Mouse (Mus musculus): Measurements from ENCODE around the gene Clec12b.
"Not testable (repeated sequence)": the region's sequence is repeated elsewhere in the genome, so short reads cannot be mapped to it uniquely, and the experiment has no call there.

Clec12b gene

GRCm38 (mm10) chr6:129369374-129370132 lies 16.1 kb downstream of the Clec12b start:
- DNase-seq (ENCODE audit: low read depth): no peak

- DNase-seq (ENCODE audit: low read depth): peak; percentile 78
These were observed 19.7 kb downstream of the Clec12b start for GRCm38 (mm10) chr6:129365959-129366359.

DNA sequence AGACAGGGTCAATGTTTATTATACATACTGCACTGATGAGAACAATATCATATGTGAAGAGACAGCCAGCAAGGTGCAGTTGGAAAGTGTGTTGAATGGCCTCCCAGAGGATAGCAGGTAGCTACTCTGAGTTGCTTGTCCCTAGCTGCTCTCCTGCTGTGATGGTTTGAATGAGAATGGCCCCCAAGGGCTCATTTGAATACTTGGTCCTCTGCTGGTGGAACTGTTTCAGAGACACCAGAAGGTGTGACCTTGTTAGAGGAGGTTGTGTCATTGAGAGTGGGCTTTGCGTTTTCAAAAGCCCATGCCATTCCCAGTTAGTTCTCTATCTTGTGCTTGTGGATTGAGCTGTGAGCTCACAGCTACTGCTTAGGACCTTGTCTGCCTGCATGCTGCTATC lies 21.7 kb downstream of the Clec12b start:
- DNase-seq (ENCODE audit: low read depth): no peak

GRCm38 (mm10) chr6:129359515-129359914 lies 26.2 kb downstream of the Clec12b start:
- no peak for DNase-seq (ENCODE audit: low read depth)

- no peak for DNase-seq (ENCODE audit: low read depth)
These were observed 29.2 kb downstream of the Clec12b start for GRCm38 (mm10) chr6:129356430-129356829.

DNA sequence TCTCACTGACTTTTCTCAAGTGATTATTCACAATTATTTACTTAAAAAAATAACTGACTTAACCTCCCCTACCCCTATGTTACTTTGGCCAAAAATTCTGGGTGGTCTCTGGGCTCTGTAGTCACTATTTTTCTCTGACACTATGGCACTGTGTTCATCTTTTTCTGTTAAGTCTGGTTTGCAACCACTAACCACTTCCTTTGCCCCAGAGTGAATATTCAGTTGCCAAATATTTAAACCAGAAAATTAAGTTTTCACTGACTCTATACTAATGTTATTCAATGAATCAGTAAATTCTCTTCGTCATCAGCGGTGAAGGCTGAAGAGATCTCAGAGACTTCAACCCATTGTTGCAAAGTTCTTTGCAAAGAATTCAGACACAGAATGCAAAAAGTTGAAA lies 29.9 kb downstream of the Clec12b start:
- DNase-seq (ENCODE audit: low read depth): no peak

DNA sequence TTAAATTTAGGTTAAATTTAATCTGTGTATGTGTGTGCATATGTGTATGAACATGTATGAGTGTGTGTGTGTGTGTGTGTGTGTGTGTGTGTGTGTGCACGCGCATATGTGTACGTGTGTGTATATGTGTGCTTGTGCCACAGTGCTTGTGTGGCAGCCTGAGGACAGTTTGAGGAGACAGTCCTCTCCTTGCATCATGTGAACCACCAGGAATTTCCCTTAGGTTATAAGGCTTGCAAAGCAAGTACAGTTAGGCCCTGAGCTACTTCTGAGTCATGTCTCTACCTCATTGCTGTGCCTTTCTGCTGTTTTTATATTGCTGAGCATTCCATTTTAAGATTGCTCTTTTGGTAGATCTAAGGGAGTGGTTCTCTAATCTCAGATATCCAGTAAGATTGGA lies 34.6 kb downstream of the Clec12b start:
- no peak for DNase-seq (ENCODE audit: low read depth)

DNA sequence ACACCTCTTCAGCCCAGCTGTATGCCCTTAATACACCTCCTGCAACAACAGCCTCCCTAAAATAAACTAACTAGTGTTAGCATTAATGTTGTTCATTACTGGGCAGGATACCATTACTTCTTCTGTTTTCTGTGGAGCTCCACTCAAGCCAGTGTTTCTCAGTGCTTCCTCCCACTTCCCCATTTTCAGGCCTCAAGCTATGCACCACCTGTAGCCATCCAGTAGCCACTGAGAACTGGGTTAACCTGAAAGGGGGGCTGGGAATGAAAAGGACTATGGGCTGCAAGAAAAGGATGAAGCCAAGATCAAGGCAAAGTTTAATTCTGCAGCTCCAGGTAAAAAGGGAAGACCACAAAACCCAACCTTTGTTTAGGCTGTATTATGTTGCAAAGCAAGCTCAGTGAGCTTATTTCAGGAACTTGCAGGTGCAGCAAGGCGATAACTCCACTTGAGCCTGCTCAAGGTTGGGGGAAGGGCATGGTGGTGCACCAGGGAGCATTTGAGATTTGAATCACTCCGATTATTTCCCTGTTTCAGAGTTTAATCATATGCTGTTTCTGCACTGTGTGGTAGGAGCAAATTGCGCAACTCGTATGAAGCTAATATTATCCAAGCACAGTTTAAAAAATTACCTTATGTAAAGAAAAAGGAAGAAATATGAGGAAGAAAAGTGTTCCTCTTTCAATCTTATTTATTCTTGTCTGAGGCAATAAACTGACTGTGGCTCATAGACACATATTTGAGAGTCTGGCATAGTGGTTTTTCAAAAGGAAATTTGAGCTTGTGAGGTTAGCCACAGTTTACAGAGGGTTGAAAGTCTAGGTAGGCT lies 35.9 kb downstream of the Clec12b start:
- no peak for DNase-seq (ENCODE audit: low read depth)

DNA sequence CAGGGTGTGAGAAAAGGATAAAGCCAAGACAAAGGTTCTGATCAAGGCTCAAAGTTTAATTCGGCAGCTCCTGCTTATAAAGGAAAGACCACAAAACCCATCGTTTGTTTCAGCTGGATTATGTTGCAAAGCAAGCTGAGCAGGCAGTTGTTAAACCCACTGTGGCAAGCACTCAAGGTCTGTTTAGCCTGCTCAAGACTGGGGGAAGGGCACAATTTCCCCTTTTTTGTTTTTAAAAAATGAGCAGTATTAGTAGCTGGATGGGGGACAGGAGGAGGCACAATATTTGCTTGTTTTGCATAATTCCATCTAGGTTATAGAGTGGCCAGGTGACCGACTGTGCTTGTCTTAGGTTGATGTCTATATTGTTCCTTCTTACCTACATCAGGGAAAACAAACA lies 41.3 kb downstream of the Clec12b start:
- DNase-seq (ENCODE audit: low read depth): no peak

GRCm38 (mm10) chr6:129342391-129342790 lies 43.3 kb downstream of the Clec12b start, which contains the start of gene Clec12a:
Gene Clec12a, plus strand, starts transcription at chr6:129342691.
- not testable (repeated sequence) for DNase-seq (ENCODE audit: low read depth)

- no peak for DNase-seq (ENCODE audit: low read depth)
These were observed 47.9 kb downstream of the Clec12b start for GRCm38 (mm10) chr6:129337751-129338150.

DNA sequence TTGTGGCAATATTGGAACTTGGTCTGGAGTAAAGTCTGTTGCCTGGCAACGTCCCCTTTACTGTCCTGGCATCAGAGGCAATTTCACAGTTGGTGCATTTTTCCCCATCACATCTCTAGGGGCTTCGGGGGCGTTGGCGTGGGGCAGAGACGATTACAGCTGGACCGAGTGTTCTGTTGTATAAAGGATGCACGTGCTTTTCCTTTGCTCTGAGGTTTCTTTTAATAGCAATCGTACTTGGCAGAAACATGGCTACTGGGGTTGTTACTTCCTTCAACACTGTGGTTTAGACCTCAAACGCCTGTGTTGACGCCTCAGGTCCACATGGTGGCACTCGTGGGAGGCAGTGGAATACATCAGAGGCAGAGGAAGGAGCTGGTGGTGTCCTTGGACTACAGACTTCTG lies 52.0 kb downstream of the Clec12b start:
- DNase-seq (ENCODE audit: low read depth): peak; percentile 55

DNA sequence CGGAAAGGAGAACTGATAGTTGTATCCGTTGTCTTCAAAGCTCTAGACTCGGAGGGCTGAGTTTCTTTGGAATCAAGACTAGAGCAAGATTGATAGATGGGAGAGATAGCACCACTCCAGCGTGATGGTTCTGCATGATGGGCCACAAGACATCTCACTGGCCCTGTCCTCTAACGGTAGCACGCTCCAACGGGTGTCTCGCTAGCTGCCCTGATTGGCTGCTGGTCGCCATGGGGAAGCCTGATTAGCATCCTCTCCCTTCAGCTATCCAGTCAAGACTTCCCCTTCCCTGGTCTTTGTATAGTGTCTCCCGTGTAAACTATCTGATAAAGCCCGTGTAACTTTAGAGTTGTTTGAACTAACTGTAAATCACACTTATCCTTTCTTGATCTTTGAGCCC lies 54.1 kb downstream of the Clec12b start, which contains the start of gene 4922502D21Rik:
TSS of gene 4922502D21Rik (minus strand) at position 187 of the 400 bp plus-strand sequence.
- DNase-seq (ENCODE audit: low read depth): no peak

- DNase-seq (ENCODE audit: low read depth): peak; percentile 32
These were observed 59.0 kb downstream of the Clec12b start for GRCm38 (mm10) chr6:129326568-129327150.

DNA sequence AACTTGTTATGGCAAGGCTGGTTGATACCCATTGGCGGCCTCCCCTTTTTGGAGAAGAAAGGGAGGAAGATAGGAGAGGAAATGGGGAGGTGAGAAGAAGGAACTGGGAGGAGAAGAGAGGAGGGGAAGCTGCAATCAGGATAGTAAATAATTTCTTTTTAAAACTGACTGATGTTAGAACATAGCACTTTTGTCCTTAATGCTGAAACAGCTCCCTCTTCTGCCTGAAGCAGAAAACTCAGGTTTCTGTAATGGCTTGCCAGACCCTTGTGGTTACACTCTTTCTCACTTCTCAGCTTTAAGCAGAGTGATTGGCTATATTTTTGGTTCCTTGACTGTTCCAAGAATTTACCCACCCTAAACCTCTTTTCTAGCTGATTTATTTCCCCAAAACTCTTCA lies 59.7 kb downstream of the Clec12b start:
- no peak for DNase-seq (ENCODE audit: low read depth)
